Mouse (Mus musculus): ENCODE results near the gene Pxk. TPM values are rescaled to one million over a fixed set of nuclear protein-coding genes. Genes with fewer than 3 reads are reported as not detected.
A peak's percentile ranks its signal among the peaks of the same experiment; 100 is the strongest.

Pxk gene
- polyA plus RNA-seq, 1 experiment from 2014 or later: 21.7 TPM

- H3K27ac ChIP-seq: no peak overlapping the region
- peaks cover 8% of the 10 kb centered on the region; the same call in 1 of the 2 replicates for H3K36me3 ChIP-seq
- H3K9me3 ChIP-seq (replicated peaks): no peaks in the 10 kb centered on the region
- H3K4me3 ChIP-seq: no peak overlapping the region
- whole genome bisulfite sequencing: 76% methylated on average over 3 of the region's 3 CpGs
- no peaks in the 10 kb centered on the region for H3K27me3 ChIP-seq (ENCODE audit: low read depth, poor library complexity, severe bottlenecking)
- DNase-seq (ENCODE audit: low spot score): no peak
- peaks cover 7% of the 10 kb centered on the region for H3K4me1 ChIP-seq
Observed at GRCm38 (mm10) chr14:8135130-8135529, 37.1 kb downstream of the Pxk start.

- no peaks in the 10 kb centered on the region for H3K27me3 ChIP-seq (ENCODE audit: low read depth, poor library complexity, severe bottlenecking)
- H3K9me3 ChIP-seq (replicated peaks): no peaks in the 10 kb centered on the region
- H3K4me3 ChIP-seq: no peak overlapping the region
- no peak for DNase-seq (ENCODE audit: low spot score)
- H3K4me1 ChIP-seq: peaks cover 11% of the 10 kb centered on the region
- 63% methylated on average over 23 of the region's 23 CpGs for WGBS
- peaks cover 33% of the 10 kb centered on the region for H3K36me3 ChIP-seq
- H3K27ac ChIP-seq: no peak overlapping the region; the same call in 1 of the 2 replicates
Observed at GRCm38 (mm10) chr14:8139724-8140710, 42.0 kb downstream of the Pxk start.

- no peaks in the 10 kb centered on the region for H3K27me3 ChIP-seq (ENCODE audit: low read depth, poor library complexity, severe bottlenecking)
- WGBS: 87% methylated on average over 2 of the region's 2 CpGs
- peaks cover 36% of the 10 kb centered on the region for H3K36me3 ChIP-seq
- no peaks in the 10 kb centered on the region for H3K9me3 ChIP-seq (replicated peaks)
- DNase-seq (ENCODE audit: low spot score): no peak
- H3K27ac ChIP-seq: no peak overlapping the region
- H3K4me3 ChIP-seq: no peak overlapping the region
- peaks cover 16% of the 10 kb centered on the region for H3K4me1 ChIP-seq
Observed at GRCm38 (mm10) chr14:8141131-8141530, 43.1 kb downstream of the Pxk start.

- 82% methylated on average over 13 of the region's 13 CpGs for WGBS
- no peak for DNase-seq (ENCODE audit: low spot score)
- Histone ChIP-seq H3K9me3 (replicated peaks) (no peaks in the 10 kb centered on the region), H3K27ac (no peak overlapping the region), H3K4me1 (peaks cover 11% of the 10 kb centered on the region; the same call in 1 of the 2 replicates), H3K36me3 (peaks cover 41% of the 10 kb centered on the region), H3K27me3 (ENCODE audit: low read depth, poor library complexity, severe bottlenecking) (no peaks in the 10 kb centered on the region), H3K4me3 (no peak overlapping the region)
Observed at GRCm38 (mm10) chr14:8145594-8146558, 47.9 kb downstream of the Pxk start.

GRCm38 (mm10) chr14:8146611-8147223 lies 48.7 kb downstream of the Pxk start:
- H3K9me3 ChIP-seq (replicated peaks): no peaks in the 10 kb centered on the region
- H3K4me3 ChIP-seq: no peak overlapping the region
- peaks cover 11% of the 10 kb centered on the region; the same call in 1 of the 2 replicates for H3K4me1 ChIP-seq
- H3K36me3 ChIP-seq: peaks cover 42% of the 10 kb centered on the region
- H3K27ac ChIP-seq: no peak overlapping the region
- no peaks in the 10 kb centered on the region for H3K27me3 ChIP-seq (ENCODE audit: low read depth, poor library complexity, severe bottlenecking)
- no peak for DNase-seq (ENCODE audit: low spot score)
- 88% methylated on average over 11 of the region's 11 CpGs for WGBS

- Histone ChIP-seq H3K36me3 (peaks cover 40% of the 10 kb centered on the region), H3K4me3 (no peak overlapping the region), H3K4me1 (peaks cover 11% of the 10 kb centered on the region; the same call in 1 of the 2 replicates), H3K9me3 (replicated peaks) (no peaks in the 10 kb centered on the region), H3K27ac (no peak overlapping the region), H3K27me3 (ENCODE audit: low read depth, poor library complexity, severe bottlenecking) (no peaks in the 10 kb centered on the region)
- no peak for DNase-seq (ENCODE audit: low spot score)
- 90% methylated on average over 8 of the region's 8 CpGs for WGBS
Observed at GRCm38 (mm10) chr14:8148842-8149241, 50.8 kb downstream of the Pxk start.

- no peak for DNase-seq (ENCODE audit: low spot score)
- Histone ChIP-seq H3K36me3 (peaks cover 25% of the 10 kb centered on the region), H3K27ac (no peak overlapping the region), H3K4me3 (no peak overlapping the region), H3K27me3 (ENCODE audit: low read depth, poor library complexity, severe bottlenecking) (no peaks in the 10 kb centered on the region), H3K9me3 (replicated peaks) (no peaks in the 10 kb centered on the region), H3K4me1 (peaks cover 2% of the 10 kb centered on the region; the same call in 1 of the 2 replicates)
- WGBS: 95% methylated on average over 5 of the region's 5 CpGs
Observed at GRCm38 (mm10) chr14:8151757-8152156, 53.7 kb downstream of the Pxk start.

GRCm38 (mm10) chr14:8154072-8154471 lies 56.1 kb downstream of the Pxk start:
- Histone ChIP-seq H3K4me3 (no peak overlapping the region), H3K27me3 (ENCODE audit: low read depth, poor library complexity, severe bottlenecking) (no peaks in the 10 kb centered on the region), H3K9me3 (replicated peaks) (no peaks in the 10 kb centered on the region), H3K4me1 (0 out of 2 replicates have a peak, but pooled peaks cover 2% of the 10 kb centered on the region), H3K27ac (no peak overlapping the region), H3K36me3 (peaks cover 21% of the 10 kb centered on the region)
- 87% methylated on average over 3 of the region's 3 CpGs for WGBS
- DNase-seq (ENCODE audit: low spot score): no peak

- 0 out of 2 replicates have a peak, but pooled peaks cover 2% of the 10 kb centered on the region for H3K4me1 ChIP-seq
- 0 out of 2 replicates have a peak overlapping the region, but pooled peaks have one; percentile 11 for H3K27ac ChIP-seq
- no peak overlapping the region for H3K4me3 ChIP-seq
- H3K27me3 ChIP-seq (ENCODE audit: low read depth, poor library complexity, severe bottlenecking): no peaks in the 10 kb centered on the region
- no peaks in the 10 kb centered on the region for H3K9me3 ChIP-seq (replicated peaks)
- H3K36me3 ChIP-seq: peaks cover 24% of the 10 kb centered on the region
- WGBS: 38% methylated on average over 3 of the region's 3 CpGs
- no peak for DNase-seq (ENCODE audit: low spot score)
Observed at GRCm38 (mm10) chr14:8156947-8157346, 58.9 kb downstream of the Pxk start.

GRCm38 (mm10) chr14:8158721-8159120 lies 60.7 kb downstream of the Pxk start:
- Histone ChIP-seq H3K27ac (no peak overlapping the region), H3K27me3 (ENCODE audit: low read depth, poor library complexity, severe bottlenecking) (no peaks in the 10 kb centered on the region), H3K9me3 (replicated peaks) (no peaks in the 10 kb centered on the region), H3K4me3 (no peak overlapping the region), H3K4me1 (0 out of 2 replicates have a peak, but pooled peaks cover 2% of the 10 kb centered on the region), H3K36me3 (peaks cover 38% of the 10 kb centered on the region)
- WGBS: 91% methylated on average over 3 of the region's 3 CpGs
- no peak for DNase-seq (ENCODE audit: low spot score)

GRCm38 (mm10) chr14:8159141-8159540 lies 61.1 kb downstream of the Pxk start:
- Histone ChIP-seq H3K4me1 (0 out of 2 replicates have a peak, but pooled peaks cover 2% of the 10 kb centered on the region), H3K27ac (no peak overlapping the region), H3K4me3 (no peak overlapping the region), H3K27me3 (ENCODE audit: low read depth, poor library complexity, severe bottlenecking) (no peaks in the 10 kb centered on the region), H3K36me3 (peaks cover 42% of the 10 kb centered on the region), H3K9me3 (replicated peaks) (no peaks in the 10 kb centered on the region)
- no peak for DNase-seq (ENCODE audit: low spot score)
- 83% methylated on average over 3 of the region's 3 CpGs for WGBS

- no peaks in the 10 kb centered on the region for H3K9me3 ChIP-seq (replicated peaks)
- H3K4me3 ChIP-seq: no peak overlapping the region
- no peak for DNase-seq (ENCODE audit: low spot score)
- H3K27me3 ChIP-seq (ENCODE audit: low read depth, poor library complexity, severe bottlenecking): no peaks in the 10 kb centered on the region
- H3K27ac ChIP-seq: no peak overlapping the region
- H3K4me1 ChIP-seq: 0 out of 2 replicates have a peak, but pooled peaks cover under 1% of the 10 kb centered on the region
- 82% methylated on average over 2 of the region's 2 CpGs for WGBS
- H3K36me3 ChIP-seq: peaks cover 63% of the 10 kb centered on the region
Observed at GRCm38 (mm10) chr14:8161777-8162176, 63.8 kb downstream of the Pxk start.
